Mouse (Mus musculus) thymus, adult 2 months (tissue): Measurements from ENCODE around the gene Glrx3.

Experiments used
- CTCF ChIP-seq: fragments of 200-500 bp; IDR thresholded peaks from 2 replicates; pipeline ENCODE4 v1.5.1; 2012; ENCODE audit warnings: mild to moderate bottlenecking, control low read depth, low read length, moderate library complexity, borderline replicate concordance; ENCODE audit not compliant: control insufficient read depth, poor library complexity, insufficient read depth; ENCODE audit errors: extremely low read depth
- POLR2A ChIP-seq: fragments of 200-500 bp; IDR thresholded peaks from 2 replicates; pipeline ENCODE4 v1.6.1; 2012; ENCODE audit warnings: mild to moderate bottlenecking, low read length, control low read depth, moderate library complexity; ENCODE audit not compliant: control insufficient read depth, poor library complexity, insufficient read depth; ENCODE audit errors: extremely low read depth

GRCm38 (mm10) chr7:137445321-137445720, 7.9 kb downstream of the Glrx3 start:
- TF ChIP-seq POLR2A (no peak), CTCF (no peak)
